Mouse (Mus musculus) layer of hippocampus, postnatal 25 days (tissue): ENCODE measurements at regions not wholly inside any gene's neighbourhood (a gene's known extent, or its start where the extent isn't known, plus 50 kb on each side); places are given as distances from the start of the nearest gene placed in this dataset.
"Not testable (repeated sequence)": the region's sequence is repeated elsewhere in the genome, so short reads cannot be mapped to it uniquely, and the experiment has no call there.

Experiments used
- DNase-seq, 2 experiments: peaks; one replicate each; pipeline ENCODE4 v3.0.0; 2022; ENCODE audit warnings: mixed read lengths in 2 of 2, low spot score in 1 of 2; ENCODE audit errors: extremely low spot score in 1 of 2

- DNase-seq, result no peak
Measured at GRCm38 (mm10) chr8:8858636-8859035, 168.3 kb upstream of the Arglu1 start.

GRCm38 (mm10) chr8:8852656-8853366 is 162.5 kb upstream of the Arglu1 start:
- no peak for DNase-seq

GRCm38 (mm10) chr8:8851271-8851670 is 160.9 kb upstream of the Arglu1 start:
- no peak for DNase-seq

- DNase-seq, result no peak
Measured at GRCm38 (mm10) chr8:8850766-8851165, 160.4 kb upstream of the Arglu1 start.

GRCm38 (mm10) chr8:8847579-8847978 is 157.3 kb upstream of the Arglu1 start:
- no peak for DNase-seq

GRCm38 (mm10) chr8:8842326-8842725 is 152.0 kb upstream of the Arglu1 start:
- no peak for DNase-seq

GRCm38 (mm10) chr8:8836166-8836565 is 145.8 kb upstream of the Arglu1 start:
- DNase-seq, result not testable (repeated sequence)

GRCm38 (mm10) chr8:8831306-8831705 is 141.0 kb upstream of the Arglu1 start:
- no peak for DNase-seq

GRCm38 (mm10) chr8:8829230-8829629 is 138.9 kb upstream of the Arglu1 start:
- no peak for DNase-seq

- DNase-seq, result no peak
Measured at GRCm38 (mm10) chr8:8827555-8827954, 137.2 kb upstream of the Arglu1 start.

GRCm38 (mm10) chr8:8826801-8827200 is 136.5 kb upstream of the Arglu1 start:
- DNase-seq, result no peak

GRCm38 (mm10) chr8:8824886-8825285 is 134.6 kb upstream of the Arglu1 start:
- DNase-seq, result no peak

GRCm38 (mm10) chr8:8821119-8821518 is 130.8 kb upstream of the Arglu1 start:
- no peak for DNase-seq

GRCm38 (mm10) chr8:8820614-8821013 is 130.3 kb upstream of the Arglu1 start:
- DNase-seq, result no peak

- DNase-seq, result no peak
Measured at GRCm38 (mm10) chr8:8819233-8819931, 129.1 kb upstream of the Arglu1 start.

- DNase-seq, result no peak
Measured at GRCm38 (mm10) chr8:8812807-8813167, 122.5 kb upstream of the Arglu1 start.

GRCm38 (mm10) chr8:8812051-8812806 is 121.9 kb upstream of the Arglu1 start:
- no peak for DNase-seq

- no peak for DNase-seq
Measured at GRCm38 (mm10) chr8:8810928-8811327, 120.6 kb upstream of the Arglu1 start.

GRCm38 (mm10) chr8:8809835-8810439 is 119.6 kb upstream of the Arglu1 start:
- no peak for DNase-seq

GRCm38 (mm10) chr8:8809349-8809748 is 119.0 kb upstream of the Arglu1 start:
- DNase-seq, result no peak

GRCm38 (mm10) chr8:8802761-8803340 is 112.5 kb upstream of the Arglu1 start:
- no peak for DNase-seq
